Mouse (Mus musculus): ENCODE measurements around the gene Pdlim4. TPM values are rescaled to one million over a fixed set of nuclear protein-coding genes. Genes with fewer than 3 reads are reported as not detected.

Gene Pdlim4
- polyA plus RNA-seq (2015; fragmentation: Nextera tagmentation; extraction: Ambion mirVana), result 168 and 172 TPM in 2 replicates

DNA sequence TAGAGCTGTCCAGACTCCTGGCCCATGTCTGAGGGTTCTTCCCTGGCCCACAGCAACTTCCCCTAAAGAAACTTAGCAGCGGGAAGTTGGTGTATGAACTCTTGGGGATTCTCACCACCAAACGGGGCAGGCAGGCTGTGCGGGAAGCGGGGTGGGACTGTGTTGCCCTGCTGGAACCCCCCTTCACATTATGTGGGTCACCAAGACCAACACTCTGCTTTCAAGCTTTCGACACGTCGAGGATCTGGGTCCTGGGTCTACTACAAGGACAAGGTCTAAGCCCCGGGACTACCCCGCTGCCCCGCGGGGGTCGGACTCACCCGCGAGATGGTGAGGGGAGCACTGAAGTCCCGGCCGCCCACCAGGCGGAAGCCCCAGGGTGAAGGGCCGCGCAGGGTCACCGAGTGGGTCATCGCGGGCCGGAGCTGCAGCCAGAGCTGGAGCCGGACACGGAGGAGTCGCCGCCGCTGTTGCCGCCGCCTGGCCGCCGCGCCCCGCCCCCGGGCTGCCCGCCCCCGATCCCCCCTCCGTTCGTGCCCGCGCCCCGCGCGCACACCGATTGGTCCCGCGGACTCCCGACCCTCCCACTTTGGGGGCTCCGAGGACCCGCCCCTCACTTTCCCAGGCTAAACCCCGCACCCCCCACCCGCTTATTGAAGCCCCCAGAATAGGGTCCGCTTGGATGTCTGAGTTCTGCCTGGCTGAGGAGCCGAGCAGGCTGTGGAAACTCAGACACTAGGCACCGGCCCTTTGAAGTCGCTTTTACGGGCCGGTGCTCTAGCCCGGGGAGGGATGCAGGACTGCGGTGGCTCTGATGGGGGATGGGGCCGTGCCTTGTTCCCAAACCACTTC is at the start of gene Pdlim4:
TSS of gene Pdlim4 (minus strand) at position 495 of the 852 bp plus-strand sequence.
- peak; percentile 40; the same call in 1 of the 2 replicates for ATAC-seq (ENCODE audit: insufficient number of reproducible peaks, insufficient read depth, low FRiP score, low TSS enrichment, low read depth)
- no peaks in the 10 kb centered on the region for H3K27me3 ChIP-seq
- H3K4me2 ChIP-seq, result peak within 1 kb of the TSS; percentile 92
- peaks cover 66% of the 10 kb centered on the region for H3K4me1 ChIP-seq
- H3K9me3 ChIP-seq, result no peaks in the 10 kb centered on the region
- H3K9ac ChIP-seq, result peak within 1 kb of the TSS; percentile 90
- H3K4me3 ChIP-seq, result peak within 1 kb of the TSS; percentile 77
- 2% methylated on average over 57 of the region's 61 CpGs for WGBS
- peak within 1 kb of the TSS; percentile 83 for H3K27ac ChIP-seq
- H3K36me3 ChIP-seq, result peaks cover 6% of the 10 kb centered on the region

DNA sequence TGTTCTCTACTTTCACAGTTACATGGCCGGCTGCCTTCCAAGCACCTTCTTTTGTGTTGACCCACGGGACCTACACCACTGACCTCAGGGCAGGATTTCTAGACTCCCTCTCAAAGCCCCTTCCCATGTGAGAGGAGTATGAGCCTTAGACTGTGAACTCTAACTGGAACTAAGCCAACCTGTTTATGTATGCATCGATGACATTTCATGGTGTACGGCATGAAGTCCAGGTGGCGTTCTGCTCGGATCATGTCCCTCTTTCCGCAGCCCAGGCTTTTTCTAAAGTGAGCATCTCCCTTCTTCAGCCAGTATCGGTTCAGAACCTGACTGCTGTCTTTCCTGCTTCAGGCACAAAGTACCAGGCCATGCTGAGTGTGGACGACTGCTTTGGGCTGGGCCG is 48.3 kb upstream of the Pdlim4 start:
- Histone ChIP-seq H3K36me3 (peaks cover 45% of the 10 kb centered on the region), H3K4me2 (no peak overlapping the region), H3K9me3 (no peaks in the 10 kb centered on the region), H3K4me3 (no peak overlapping the region), H3K27me3 (no peaks in the 10 kb centered on the region), H3K9ac (no peak overlapping the region), H3K27ac (no peak overlapping the region), H3K4me1 (peaks cover 44% of the 10 kb centered on the region)
- 83% methylated on average over 10 of the region's 10 CpGs for WGBS
- no peak for ATAC-seq (ENCODE audit: insufficient number of reproducible peaks, insufficient read depth, low FRiP score, low TSS enrichment, low read depth)

DNA sequence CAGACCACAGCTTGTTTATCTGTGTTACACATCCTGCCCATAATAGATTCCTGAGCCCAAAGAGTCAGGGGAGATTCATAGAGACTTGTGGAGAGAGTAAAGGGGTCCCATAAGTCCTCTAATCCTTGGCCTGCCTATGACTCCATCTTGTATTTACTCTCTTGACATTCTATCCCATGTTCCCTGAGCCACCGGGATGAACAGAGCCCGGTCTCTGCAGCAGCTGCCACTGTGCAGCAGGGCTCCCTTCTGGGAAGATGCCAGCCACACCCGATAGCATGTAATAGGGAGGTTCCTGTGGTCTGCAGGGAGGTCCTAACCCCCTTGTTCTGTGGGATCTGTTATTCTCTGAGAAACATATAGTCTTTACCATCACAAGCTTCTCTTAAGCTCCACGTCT is 47.6 kb upstream of the Pdlim4 start:
- WGBS, result 79% methylated on average over 4 of the region's 4 CpGs
- Histone ChIP-seq H3K27me3 (no peaks in the 10 kb centered on the region), H3K9me3 (no peaks in the 10 kb centered on the region), H3K4me2 (no peak overlapping the region), H3K36me3 (peaks cover 42% of the 10 kb centered on the region), H3K4me1 (peaks cover 49% of the 10 kb centered on the region), H3K9ac (no peak overlapping the region), H3K27ac (peak overlapping the region; percentile 16; the same call in 1 of the 2 replicates), H3K4me3 (no peak overlapping the region)
- no peak for ATAC-seq (ENCODE audit: insufficient number of reproducible peaks, insufficient read depth, low FRiP score, low TSS enrichment, low read depth)

DNA sequence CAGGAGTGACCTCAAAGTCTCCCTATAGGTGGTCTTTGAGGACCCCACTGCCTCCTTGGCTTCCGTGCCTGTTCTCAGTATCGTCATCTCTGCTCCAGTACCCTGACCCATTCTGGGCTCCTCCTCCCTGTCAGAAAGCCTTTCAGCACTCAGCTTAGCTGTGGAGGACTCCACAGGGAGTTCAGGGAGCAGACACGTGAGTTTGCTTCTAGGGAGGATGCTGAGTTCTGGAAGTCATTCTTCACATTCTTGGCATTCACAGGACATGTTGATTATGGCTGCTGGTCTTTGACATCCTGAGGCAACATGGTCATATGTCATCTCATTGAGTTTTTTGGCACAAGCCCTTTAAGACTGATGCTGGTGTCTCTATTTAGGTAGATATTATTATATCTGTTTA is 47.1 kb upstream of the Pdlim4 start:
- Histone ChIP-seq H3K36me3 (peaks cover 47% of the 10 kb centered on the region), H3K27ac (no peak overlapping the region)

DNA sequence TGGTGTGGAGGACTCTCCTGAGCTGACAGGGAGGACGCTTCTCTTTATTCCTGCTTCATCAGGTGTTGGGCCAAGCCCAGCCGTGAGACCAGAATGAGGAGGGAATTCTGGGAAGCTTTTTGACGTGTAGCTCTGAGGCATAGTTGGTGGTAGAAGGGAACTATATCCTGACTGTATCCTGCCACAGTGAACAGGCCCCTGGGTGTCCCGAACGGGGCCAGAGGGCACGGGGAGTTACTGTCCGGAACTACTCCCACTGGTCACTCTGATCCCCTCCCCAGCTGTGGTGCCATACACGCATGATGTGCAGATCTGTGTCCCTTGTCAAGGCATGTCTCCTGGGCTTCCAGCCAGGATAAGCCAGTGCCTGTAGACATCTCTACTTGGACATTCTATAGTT is 46.5 kb upstream of the Pdlim4 start:
- Histone ChIP-seq H3K4me3 (no peak overlapping the region), H3K4me2 (no peak overlapping the region), H3K4me1 (peaks cover 58% of the 10 kb centered on the region), H3K27ac (no peak overlapping the region; the same call in 1 of the 2 replicates), H3K36me3 (peaks cover 49% of the 10 kb centered on the region), H3K9me3 (no peaks in the 10 kb centered on the region), H3K9ac (no peak overlapping the region), H3K27me3 (no peaks in the 10 kb centered on the region)
- no peak for ATAC-seq (ENCODE audit: insufficient number of reproducible peaks, insufficient read depth, low FRiP score, low TSS enrichment, low read depth)
- 84% methylated on average over 8 of the region's 8 CpGs for whole genome bisulfite sequencing

More for the DNA sequence above, 47.1 kb upstream of the Pdlim4 start:
- no peaks in the 10 kb centered on the region for H3K27me3 ChIP-seq
- no peaks in the 10 kb centered on the region for H3K9me3 ChIP-seq
- 36% methylated on average over 3 of the region's 3 CpGs for WGBS
- no peak overlapping the region for H3K9ac ChIP-seq
- H3K4me2 ChIP-seq, result no peak overlapping the region
- H3K4me1 ChIP-seq, result peaks cover 52% of the 10 kb centered on the region
- no peak for ATAC-seq (ENCODE audit: insufficient number of reproducible peaks, insufficient read depth, low FRiP score, low TSS enrichment, low read depth)
- H3K4me3 ChIP-seq, result no peak overlapping the region

DNA sequence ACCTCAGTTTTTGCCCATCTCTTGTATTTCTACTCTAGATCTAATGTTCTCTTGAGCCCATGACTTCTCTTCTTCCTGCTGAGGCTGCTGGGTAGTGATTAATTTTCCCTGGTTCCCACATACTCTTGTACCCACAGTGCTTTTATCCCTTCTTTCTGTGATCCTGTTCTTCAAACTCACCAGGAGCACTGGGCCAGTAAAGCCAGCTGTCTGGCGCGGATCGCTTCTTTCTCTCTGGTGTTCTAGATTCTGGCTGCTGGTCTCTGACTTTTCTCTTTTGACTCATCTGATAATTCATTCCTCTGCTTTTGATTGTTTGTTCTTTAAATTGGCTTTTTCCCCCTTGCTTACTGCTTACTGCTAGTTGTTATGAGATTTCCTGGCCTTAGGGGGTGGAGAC is 45.9 kb upstream of the Pdlim4 start:
- H3K4me3 ChIP-seq, result no peak overlapping the region
- no peak overlapping the region for H3K4me2 ChIP-seq
- H3K9ac ChIP-seq, result no peak overlapping the region
- H3K27me3 ChIP-seq, result no peaks in the 10 kb centered on the region
- no peaks in the 10 kb centered on the region for H3K9me3 ChIP-seq
- H3K27ac ChIP-seq, result no peak overlapping the region
- 96% methylated on average over 3 of the region's 3 CpGs for WGBS
- peaks cover 62% of the 10 kb centered on the region for H3K4me1 ChIP-seq
- H3K36me3 ChIP-seq, result peaks cover 49% of the 10 kb centered on the region
- ATAC-seq (ENCODE audit: insufficient number of reproducible peaks, insufficient read depth, low FRiP score, low TSS enrichment, low read depth), result no peak

DNA sequence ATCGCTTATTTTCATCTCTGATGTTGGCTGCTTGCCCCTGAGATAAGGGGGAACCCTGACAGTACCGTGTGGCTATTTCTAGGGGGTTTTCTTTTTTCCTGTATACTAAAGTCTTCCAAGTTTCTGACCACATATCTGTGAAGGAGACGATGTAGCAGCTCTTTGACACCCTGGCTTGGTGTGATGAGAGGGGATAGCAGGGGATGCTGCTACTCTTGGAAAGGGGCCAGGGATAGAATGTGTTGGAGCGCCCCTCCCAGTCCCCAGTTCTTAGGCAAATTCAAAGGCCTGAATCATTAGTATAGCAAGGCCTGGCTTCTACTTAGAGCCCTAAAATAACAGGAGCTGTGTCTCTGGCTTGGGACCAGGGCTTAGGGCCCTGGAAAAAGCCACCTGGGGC is 44.5 kb upstream of the Pdlim4 start:
- peak overlapping the region; percentile 50 for H3K4me2 ChIP-seq
- peak; percentile 6; the same call in 1 of the 2 replicates for ATAC-seq (ENCODE audit: insufficient number of reproducible peaks, insufficient read depth, low FRiP score, low TSS enrichment, low read depth)
- H3K9me3 ChIP-seq, result no peaks in the 10 kb centered on the region
- peak overlapping the region; percentile 94 for H3K27ac ChIP-seq
- H3K36me3 ChIP-seq, result peaks cover 35% of the 10 kb centered on the region
- peaks cover 64% of the 10 kb centered on the region for H3K4me1 ChIP-seq
- H3K9ac ChIP-seq, result peak overlapping the region; percentile 60
- peak overlapping the region; percentile 15 for H3K4me3 ChIP-seq
- no peaks in the 10 kb centered on the region for H3K27me3 ChIP-seq
- 21% methylated on average over 4 of the region's 4 CpGs for WGBS

DNA sequence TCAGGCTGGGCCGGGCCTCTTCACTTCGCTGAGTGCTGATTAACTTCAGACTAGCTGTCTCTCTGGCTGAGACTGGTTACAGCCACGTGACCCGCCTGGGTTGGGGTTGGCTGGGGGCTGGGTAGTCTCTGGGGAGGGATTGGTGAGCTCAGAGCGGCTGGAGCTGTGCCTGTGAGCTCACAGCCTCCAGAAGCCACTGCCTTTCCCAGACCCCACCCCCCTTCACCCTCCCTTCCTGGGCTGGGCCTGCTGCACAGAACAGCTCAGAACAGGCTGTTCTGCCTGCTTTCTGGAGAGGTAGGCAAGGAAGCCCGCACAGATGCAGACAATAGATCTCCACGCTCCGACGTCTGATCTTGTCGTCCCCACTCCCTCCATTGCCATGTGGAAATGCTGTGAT is 44.1 kb upstream of the Pdlim4 start:
- H3K4me2 ChIP-seq, result peak overlapping the region; percentile 50
- peaks cover 68% of the 10 kb centered on the region for H3K4me1 ChIP-seq
- ATAC-seq (ENCODE audit: insufficient number of reproducible peaks, insufficient read depth, low FRiP score, low TSS enrichment, low read depth), result peak; percentile 96
- peak overlapping the region; percentile 60 for H3K9ac ChIP-seq
- H3K9me3 ChIP-seq, result no peaks in the 10 kb centered on the region
- H3K36me3 ChIP-seq, result peaks cover 31% of the 10 kb centered on the region
- peak overlapping the region; percentile 94 for H3K27ac ChIP-seq
- peak overlapping the region; percentile 15 for H3K4me3 ChIP-seq
- no peaks in the 10 kb centered on the region for H3K27me3 ChIP-seq
- WGBS, result 0% methylated on average over 10 of the region's 10 CpGs

DNA sequence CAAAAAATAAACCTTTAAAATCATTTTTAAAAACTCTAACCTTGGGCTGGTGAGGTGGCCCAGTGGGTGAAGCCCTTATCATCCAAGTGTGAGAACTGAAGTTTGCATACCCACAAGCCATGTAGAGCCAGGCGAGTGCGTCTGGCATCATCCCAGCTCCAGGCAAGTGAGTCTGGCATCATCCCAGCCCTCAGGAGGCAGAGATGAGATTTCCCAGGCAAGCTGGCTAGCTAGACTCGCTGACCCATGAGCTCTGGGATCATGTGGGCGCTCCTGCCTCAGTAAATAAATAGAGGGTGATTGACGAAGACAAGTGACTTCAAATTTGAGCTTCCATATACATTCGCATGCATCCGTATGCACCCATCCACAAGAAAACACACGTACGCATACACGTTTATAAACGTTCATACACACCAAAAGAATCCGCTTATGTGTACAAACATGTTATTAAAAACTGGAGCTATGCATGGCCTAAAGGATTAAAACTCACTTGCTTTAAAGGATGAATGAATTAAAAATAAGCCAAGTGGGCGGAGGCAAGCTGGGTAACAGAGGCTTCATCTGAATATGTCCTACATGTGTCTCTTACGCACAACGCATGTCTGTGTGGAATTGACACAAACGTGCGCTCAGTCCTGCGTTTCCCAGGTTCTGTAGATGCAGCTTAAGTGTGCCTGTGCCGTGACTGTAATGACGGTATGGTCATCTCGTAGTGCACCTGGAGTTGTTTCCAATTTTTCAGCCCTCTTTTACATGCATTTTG is 43.3 kb upstream of the Pdlim4 start:
- no peak overlapping the region for H3K4me3 ChIP-seq
- 0 out of 2 replicates have a peak overlapping the region, but pooled peaks have one; percentile 60 for H3K9ac ChIP-seq
- no peak for ATAC-seq (ENCODE audit: insufficient number of reproducible peaks, insufficient read depth, low FRiP score, low TSS enrichment, low read depth)
- H3K36me3 ChIP-seq, result peaks cover 23% of the 10 kb centered on the region
- H3K4me2 ChIP-seq, result peak overlapping the region; percentile 50
- no peaks in the 10 kb centered on the region for H3K27me3 ChIP-seq
- peaks cover 71% of the 10 kb centered on the region for H3K4me1 ChIP-seq
- 59% methylated on average over 21 of the region's 21 CpGs for WGBS
- no peaks in the 10 kb centered on the region for H3K9me3 ChIP-seq
- H3K27ac ChIP-seq, result peak overlapping the region; percentile 94

DNA sequence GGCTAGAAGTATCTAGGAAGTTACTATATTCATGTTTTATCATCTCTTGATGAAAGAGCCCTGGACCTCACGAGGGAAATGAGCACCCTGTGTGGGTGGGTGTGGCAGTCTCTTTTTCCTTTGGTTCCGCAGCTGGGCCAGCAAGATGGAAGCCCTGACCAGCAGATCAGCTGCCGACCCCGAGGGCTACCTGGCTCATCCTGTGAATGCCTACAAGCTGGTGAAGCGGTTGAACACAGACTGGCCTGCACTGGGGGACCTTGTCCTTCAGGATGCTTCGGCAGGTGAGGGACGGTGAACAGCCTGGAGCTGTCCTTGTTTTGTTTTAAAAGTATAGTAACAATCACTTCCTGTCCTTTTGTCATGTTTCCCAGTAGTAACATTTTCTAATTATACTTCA is 42.5 kb upstream of the Pdlim4 start:
- Histone ChIP-seq H3K4me3 (no peak overlapping the region), H3K27ac (no peak overlapping the region), H3K4me1 (peaks cover 74% of the 10 kb centered on the region), H3K36me3 (peaks cover 14% of the 10 kb centered on the region), H3K4me2 (no peak overlapping the region), H3K9me3 (no peaks in the 10 kb centered on the region), H3K27me3 (no peaks in the 10 kb centered on the region), H3K9ac (no peak overlapping the region)
- no peak for ATAC-seq (ENCODE audit: insufficient number of reproducible peaks, insufficient read depth, low FRiP score, low TSS enrichment, low read depth)
- WGBS, result 88% methylated on average over 7 of the region's 7 CpGs

DNA sequence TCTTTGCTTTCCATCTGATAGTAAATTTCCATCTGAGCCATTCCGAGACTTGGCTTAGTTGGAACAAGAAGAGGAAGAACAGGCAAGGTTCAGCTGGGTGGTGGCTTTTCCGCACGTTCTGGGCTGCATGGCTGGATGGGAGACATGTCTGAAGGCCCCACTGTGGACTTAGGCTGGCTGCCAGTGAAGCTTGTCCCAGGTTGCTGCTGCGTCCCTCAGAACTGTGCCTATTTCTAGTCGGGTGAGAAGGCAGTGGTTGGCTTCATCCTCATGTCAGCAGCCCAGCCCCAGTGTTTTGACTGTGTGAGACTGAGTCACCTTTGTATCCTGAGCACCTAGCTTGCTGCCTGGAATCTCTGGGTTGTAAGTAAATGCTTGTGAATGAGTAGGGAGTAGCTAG is 40.1 kb upstream of the Pdlim4 start:
- H3K4me2 ChIP-seq, result no peak overlapping the region
- peaks cover 58% of the 10 kb centered on the region for H3K4me1 ChIP-seq
- no peak overlapping the region for H3K9ac ChIP-seq
- H3K36me3 ChIP-seq, result peaks cover 14% of the 10 kb centered on the region
- no peak overlapping the region for H3K27ac ChIP-seq
- 75% methylated on average over 5 of the region's 5 CpGs for WGBS
- H3K4me3 ChIP-seq, result no peak overlapping the region
- no peak for ATAC-seq (ENCODE audit: insufficient number of reproducible peaks, insufficient read depth, low FRiP score, low TSS enrichment, low read depth)
- no peaks in the 10 kb centered on the region for H3K9me3 ChIP-seq
- H3K27me3 ChIP-seq, result no peaks in the 10 kb centered on the region
